Mouse (Mus musculus): ENCODE data around the gene 4930562C15Rik. TPM values are rescaled to one million over a fixed set of nuclear protein-coding genes. Genes with fewer than 3 reads are reported as not detected.
"Not testable (repeated sequence)": the region's sequence is repeated elsewhere in the genome, so short reads cannot be mapped to it uniquely, and the experiment has no call there.

4930562C15Rik gene
- 0.53 and 0.63 TPM in 2 replicates for polyA plus RNA-seq (2016; fragmentation: Nextera tagmentation; extraction: Ambion mirVana)

DNA sequence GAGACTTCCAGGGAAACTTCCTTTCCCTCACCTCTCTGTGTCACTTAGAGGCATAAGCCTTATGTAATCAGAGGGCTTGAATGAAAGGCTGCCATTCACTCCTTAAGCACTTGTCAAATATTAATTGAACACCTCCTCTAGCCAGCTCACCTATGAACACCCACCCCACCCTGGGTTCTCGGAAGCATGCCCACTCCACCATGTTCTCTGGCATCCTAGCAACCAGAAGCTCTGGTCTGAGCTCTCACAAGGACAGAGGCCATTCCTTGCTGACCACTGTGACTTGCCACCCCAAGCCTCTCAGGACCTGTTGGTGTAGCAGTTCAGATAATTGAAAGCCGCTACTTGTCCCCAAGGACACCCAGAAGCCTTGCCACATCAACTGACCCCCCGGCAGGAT, at the start of gene 4930562C15Rik:
TSS of gene 4930562C15Rik (plus strand) at position 226 of the 400 bp plus-strand sequence.
- H3K36me3 ChIP-seq: no peaks in the 10 kb centered on the region
- no peaks in the 10 kb centered on the region for H3K9me3 ChIP-seq (replicated peaks)
- H3K27me3 ChIP-seq: no peaks in the 10 kb centered on the region
- H3K27ac ChIP-seq: no peak within 1 kb of the TSS
- no peak for ATAC-seq (ENCODE audit: low FRiP score)
- H3K4me1 ChIP-seq: no peaks in the 10 kb centered on the region
- H3K9ac ChIP-seq: no peak within 1 kb of the TSS
- no peak within 1 kb of the TSS for H3K4me3 ChIP-seq
- 84% methylated on average over 3 of the region's 3 CpGs for WGBS
- no peak within 1 kb of the TSS for H3K4me2 ChIP-seq (replicated peaks)

DNA sequence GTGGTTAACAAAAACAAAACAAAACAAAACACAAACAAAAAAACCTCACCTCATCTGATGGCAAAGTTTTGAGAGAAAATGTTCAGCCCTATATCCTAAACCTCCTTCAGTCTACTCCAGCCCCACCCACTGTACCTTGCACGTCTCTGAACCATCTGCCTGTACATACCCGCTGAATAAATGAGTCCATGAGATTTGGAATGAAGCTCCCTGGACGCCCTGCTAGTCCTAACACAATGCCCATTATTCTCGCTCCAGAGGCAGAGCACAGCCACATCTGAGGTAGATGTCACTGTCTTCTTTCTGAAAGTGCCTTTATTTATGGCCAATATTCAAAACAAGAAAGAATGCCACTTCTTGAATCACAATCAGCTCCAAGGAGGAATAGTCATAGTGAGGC, 49.5 kb upstream of the 4930562C15Rik start:
- WGBS: 36% methylated on average over 4 of the region's 4 CpGs

DNA sequence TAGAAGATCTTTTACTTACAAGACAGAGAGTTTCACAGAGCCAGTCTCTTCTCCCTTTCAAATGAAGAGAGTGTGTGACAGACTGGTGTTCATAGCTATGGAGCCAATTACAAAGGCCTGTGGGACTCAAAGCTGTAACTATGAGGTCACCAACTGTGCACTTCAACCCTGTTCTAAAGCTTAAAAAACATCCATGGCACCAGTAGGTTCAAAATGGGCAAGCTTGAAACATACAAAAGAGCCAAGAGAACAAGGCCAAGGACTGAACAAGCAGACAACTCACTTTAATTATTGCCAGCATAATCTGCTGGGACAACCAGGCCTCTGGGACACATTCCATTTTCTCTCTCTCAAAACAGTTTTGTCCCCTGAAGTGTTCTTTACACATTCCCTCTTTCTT, 47.0 kb upstream of the 4930562C15Rik start:
- Histone ChIP-seq H3K27ac (no peak overlapping the region), H3K4me2 (replicated peaks) (peak overlapping the region; percentile 57), H3K4me3 (no peak overlapping the region), H3K9me3 (replicated peaks) (no peaks in the 10 kb centered on the region), H3K27me3 (no peaks in the 10 kb centered on the region), H3K36me3 (no peaks in the 10 kb centered on the region), H3K4me1 (peaks cover 35% of the 10 kb centered on the region), H3K9ac (no peak overlapping the region)
- no peak for ATAC-seq (ENCODE audit: low FRiP score)

More for the DNA sequence above, 49.5 kb upstream of the 4930562C15Rik start:
- Histone ChIP-seq H3K9me3 (replicated peaks) (no peaks in the 10 kb centered on the region), H3K4me2 (replicated peaks) (no peak overlapping the region), H3K27ac (no peak overlapping the region), H3K4me1 (peaks cover 35% of the 10 kb centered on the region), H3K27me3 (no peaks in the 10 kb centered on the region), H3K36me3 (no peaks in the 10 kb centered on the region), H3K4me3 (no peak overlapping the region), H3K9ac (peak overlapping the region; percentile 10; the same call in 1 of the 2 replicates)
- ATAC-seq (ENCODE audit: low FRiP score): no peak

DNA sequence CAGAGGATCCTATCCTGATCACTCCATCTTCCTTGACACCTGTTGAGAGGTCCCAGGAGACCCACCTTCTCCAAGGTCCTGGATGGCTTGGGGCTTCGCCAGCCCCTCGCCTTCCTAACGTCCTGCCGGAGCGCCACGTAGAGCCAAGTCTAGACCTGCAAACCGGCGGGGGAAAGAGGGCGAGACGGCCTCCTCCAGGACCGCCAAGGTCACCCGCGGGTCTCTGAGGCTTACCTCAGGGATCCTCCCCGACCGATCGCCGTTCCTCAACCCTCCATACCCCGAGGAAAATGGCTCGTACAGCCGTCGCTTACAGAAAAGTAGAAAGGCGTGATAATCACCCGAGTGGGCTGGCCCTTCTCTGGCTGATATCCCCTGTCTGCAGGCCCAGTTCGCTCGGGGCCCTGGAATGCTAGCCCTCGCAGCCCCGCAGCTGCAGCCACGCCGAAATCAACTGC, 45.9 kb upstream of the 4930562C15Rik start:
- under 1% methylated on average over 29 of the region's 29 CpGs for WGBS
- H3K4me2 ChIP-seq (replicated peaks): peak overlapping the region; percentile 57
- no peaks in the 10 kb centered on the region for H3K27me3 ChIP-seq
- H3K4me1 ChIP-seq: peaks cover 34% of the 10 kb centered on the region
- H3K9ac ChIP-seq: peak overlapping the region; percentile 68
- H3K36me3 ChIP-seq: no peaks in the 10 kb centered on the region
- H3K9me3 ChIP-seq (replicated peaks): no peaks in the 10 kb centered on the region
- peak; percentile 68 for ATAC-seq (ENCODE audit: low FRiP score)
- peak overlapping the region; percentile 54 for H3K4me3 ChIP-seq
- peak overlapping the region; percentile 97 for H3K27ac ChIP-seq

DNA sequence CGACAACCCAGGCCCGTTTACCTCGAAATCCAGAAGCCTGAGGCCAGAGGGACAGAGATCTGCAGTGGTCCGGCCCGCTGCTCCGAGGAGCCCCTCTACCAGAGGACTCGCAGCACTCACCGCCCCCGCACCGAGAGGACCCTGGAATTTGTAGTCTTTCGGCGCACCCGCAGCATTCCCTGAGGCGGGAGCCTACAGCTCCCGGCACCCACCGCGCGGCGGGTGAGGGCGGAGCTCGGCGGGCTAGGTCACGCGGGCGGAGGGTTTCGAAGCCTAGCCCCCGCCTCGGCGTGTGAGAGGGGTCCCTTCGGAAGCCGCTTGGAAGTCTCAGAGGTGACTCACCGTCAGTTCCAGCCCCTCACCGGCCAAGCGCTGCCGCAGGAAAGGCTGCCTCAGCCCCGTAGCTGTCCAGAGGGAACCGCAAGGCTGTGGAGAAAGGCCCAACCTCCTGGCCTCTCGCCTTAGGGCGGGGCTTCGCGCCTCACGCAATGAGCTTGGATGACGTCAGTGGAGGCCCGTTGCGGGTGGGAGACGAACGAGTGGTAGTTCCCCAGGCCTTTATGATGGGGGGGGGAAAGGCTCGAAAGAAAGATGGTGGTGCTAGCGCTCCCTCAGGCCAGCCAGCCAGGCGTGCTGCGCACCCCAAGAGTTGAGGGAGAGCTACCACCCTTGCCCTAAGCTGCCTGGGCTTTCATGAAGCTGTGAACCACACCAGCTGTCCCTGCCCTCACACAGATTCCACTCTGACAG, 45.2 kb upstream of the 4930562C15Rik start, which contains the start of gene Cdip1:
TSS of gene Cdip1 (minus strand) at position 483 of the 750 bp plus-strand sequence.
- Histone ChIP-seq H3K4me1 (peaks cover 33% of the 10 kb centered on the region), H3K27ac (peak within 1 kb of the TSS; percentile 97), H3K36me3 (no peaks in the 10 kb centered on the region), H3K4me3 (peak within 1 kb of the TSS; percentile 54), H3K4me2 (replicated peaks) (peak within 1 kb of the TSS; percentile 57), H3K27me3 (no peaks in the 10 kb centered on the region), H3K9me3 (replicated peaks) (no peaks in the 10 kb centered on the region), H3K9ac (peak within 1 kb of the TSS; percentile 68)
- WGBS: under 1% methylated on average over 51 of the region's 51 CpGs
- peak; percentile 99 for ATAC-seq (ENCODE audit: low FRiP score)

DNA sequence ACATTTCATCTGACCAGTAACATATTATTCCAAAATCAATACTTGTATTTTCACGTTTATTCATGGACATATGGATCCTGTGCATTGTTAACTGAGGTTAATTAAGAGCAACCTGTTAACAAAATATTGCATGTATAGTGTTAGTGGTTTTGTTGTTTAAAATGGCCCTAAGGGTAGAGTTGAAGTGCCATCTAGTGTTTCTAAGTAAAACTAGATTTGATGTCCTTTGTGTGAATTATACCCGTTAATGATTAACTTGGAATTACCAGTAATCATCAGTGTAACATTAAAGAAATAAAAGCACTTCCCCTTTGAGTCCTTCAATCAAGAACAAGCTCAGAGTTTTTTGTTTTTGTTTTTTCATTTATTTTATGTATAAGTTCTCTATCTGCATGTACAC, 43.9 kb upstream of the 4930562C15Rik start:
- Histone ChIP-seq H3K4me1 (peaks cover 25% of the 10 kb centered on the region), H3K4me2 (replicated peaks) (no peak overlapping the region), H3K9ac (no peak overlapping the region), H3K27me3 (no peaks in the 10 kb centered on the region), H3K36me3 (no peaks in the 10 kb centered on the region), H3K9me3 (replicated peaks) (no peaks in the 10 kb centered on the region), H3K4me3 (no peak overlapping the region), H3K27ac (no peak overlapping the region)
- no peak for ATAC-seq (ENCODE audit: low FRiP score)
- 74% methylated on average over 2 of the region's 2 CpGs for WGBS

DNA sequence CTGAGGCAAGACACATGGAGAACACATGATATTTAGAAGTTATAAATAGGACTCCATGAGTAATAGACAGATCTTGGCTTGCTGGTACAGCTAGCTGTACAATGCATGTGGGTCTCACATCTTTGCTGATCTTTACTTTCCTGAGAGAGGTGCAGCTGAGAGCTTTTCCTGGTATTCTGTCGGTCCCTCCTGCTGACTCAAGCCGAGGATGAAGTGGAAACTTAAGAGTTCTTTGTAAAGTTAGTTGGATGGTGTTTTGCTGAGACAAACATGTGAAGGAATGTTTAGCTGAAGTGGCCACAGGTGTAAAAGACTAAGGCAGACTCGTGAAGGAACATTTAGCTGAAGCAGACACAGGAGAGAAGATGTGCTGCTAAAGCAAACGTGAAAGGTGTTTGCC, 38.6 kb upstream of the 4930562C15Rik start:
- no peak overlapping the region for H3K9ac ChIP-seq
- H3K4me2 ChIP-seq (replicated peaks): no peak overlapping the region
- H3K4me1 ChIP-seq: no peaks in the 10 kb centered on the region
- no peak overlapping the region for H3K4me3 ChIP-seq
- no peaks in the 10 kb centered on the region for H3K27me3 ChIP-seq
- 0 out of 2 replicates have a peak, but pooled peaks cover 4% of the 10 kb centered on the region for H3K9me3 ChIP-seq (replicated peaks)
- ATAC-seq (ENCODE audit: low FRiP score): no peak
- no peaks in the 10 kb centered on the region for H3K36me3 ChIP-seq
- H3K27ac ChIP-seq: no peak overlapping the region
- WGBS: 81% methylated on average over 4 of the region's 4 CpGs

DNA sequence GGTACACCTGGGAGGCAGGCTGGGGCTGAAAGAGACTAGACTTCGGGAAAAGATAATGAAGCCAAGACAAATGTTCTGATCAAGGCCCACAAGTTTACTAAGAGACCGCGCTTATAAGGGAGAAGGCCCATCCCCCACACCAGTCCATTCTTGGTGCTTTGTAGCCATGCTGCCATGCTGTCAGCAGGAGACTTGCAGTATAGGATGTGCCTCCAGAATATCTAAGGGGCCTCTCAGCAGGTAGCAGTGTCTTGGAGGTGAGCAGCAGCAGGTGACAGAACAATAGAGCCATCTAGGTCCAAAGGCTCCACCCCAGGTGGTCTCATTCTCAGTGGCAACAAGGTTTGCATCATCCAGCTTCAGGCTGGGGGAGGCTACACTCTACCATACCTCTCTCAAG, 16.9 kb upstream of the 4930562C15Rik start:
- peaks cover 7% of the 10 kb centered on the region for H3K9me3 ChIP-seq (replicated peaks)
- H3K9ac ChIP-seq: no peak overlapping the region
- H3K4me3 ChIP-seq: no peak overlapping the region
- H3K36me3 ChIP-seq: no peaks in the 10 kb centered on the region
- no peaks in the 10 kb centered on the region for H3K4me1 ChIP-seq
- H3K4me2 ChIP-seq (replicated peaks): no peak overlapping the region
- no peak overlapping the region for H3K27ac ChIP-seq
- ATAC-seq (ENCODE audit: low FRiP score): no peak
- 85% methylated on average over 3 of the region's 3 CpGs for WGBS
- H3K27me3 ChIP-seq: no peaks in the 10 kb centered on the region

DNA sequence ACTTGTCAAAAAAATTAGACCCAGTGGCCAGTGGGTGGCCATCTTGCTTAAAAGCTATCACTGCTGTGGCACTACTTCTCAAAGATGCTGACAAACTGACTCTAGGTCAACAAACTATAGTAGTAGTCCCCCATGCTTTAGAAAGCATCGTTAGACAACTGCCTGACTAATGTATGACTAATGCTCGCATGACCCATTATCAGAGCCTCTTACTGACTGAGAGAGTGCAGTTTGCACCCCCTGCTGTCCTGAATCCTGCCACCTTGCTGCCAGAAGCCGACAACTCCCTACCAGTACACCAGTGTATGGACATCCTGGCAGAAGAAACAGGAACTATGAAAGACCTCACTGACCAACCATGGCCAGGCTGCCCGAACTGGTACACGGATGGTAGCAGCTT, 10.8 kb upstream of the 4930562C15Rik start:
- not testable (repeated sequence) for H3K27me3 ChIP-seq; ATAC-seq (ENCODE audit: low FRiP score); H3K36me3 ChIP-seq; H3K9me3 ChIP-seq (replicated peaks); H3K4me1 ChIP-seq; H3K27ac ChIP-seq; H3K4me3 ChIP-seq; H3K9ac ChIP-seq; H3K4me2 ChIP-seq (replicated peaks)
- WGBS: 87% methylated on average over 5 of the region's 5 CpGs

DNA sequence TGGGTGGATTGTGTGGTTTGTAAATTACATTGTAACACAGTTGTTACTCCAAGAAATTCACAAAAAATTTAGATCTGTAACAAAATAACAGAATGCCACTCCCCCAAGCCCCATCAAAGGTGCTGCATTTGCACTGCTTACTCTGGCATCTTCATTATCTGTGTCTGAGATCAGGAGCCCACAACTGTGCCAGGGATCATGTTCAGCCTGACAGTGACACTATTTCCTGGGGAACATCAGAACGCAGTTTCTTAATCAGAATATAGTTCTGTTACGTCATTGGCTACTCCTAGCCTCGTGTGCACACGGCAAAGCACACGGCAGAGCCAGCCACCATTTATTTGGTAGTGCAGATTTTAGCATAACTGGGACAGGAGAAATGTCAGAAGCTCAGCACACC, 7.6 kb upstream of the 4930562C15Rik start:
- no peak for ATAC-seq (ENCODE audit: low FRiP score)
- no peaks in the 10 kb centered on the region for H3K36me3 ChIP-seq
- WGBS: 90% methylated on average over 5 of the region's 5 CpGs
- no peaks in the 10 kb centered on the region for H3K27me3 ChIP-seq
- H3K4me1 ChIP-seq: no peaks in the 10 kb centered on the region
- no peak overlapping the region for H3K4me3 ChIP-seq
- H3K9me3 ChIP-seq (replicated peaks): no peaks in the 10 kb centered on the region
- no peak overlapping the region for H3K4me2 ChIP-seq (replicated peaks)
- no peak overlapping the region for H3K9ac ChIP-seq
- no peak overlapping the region for H3K27ac ChIP-seq

DNA sequence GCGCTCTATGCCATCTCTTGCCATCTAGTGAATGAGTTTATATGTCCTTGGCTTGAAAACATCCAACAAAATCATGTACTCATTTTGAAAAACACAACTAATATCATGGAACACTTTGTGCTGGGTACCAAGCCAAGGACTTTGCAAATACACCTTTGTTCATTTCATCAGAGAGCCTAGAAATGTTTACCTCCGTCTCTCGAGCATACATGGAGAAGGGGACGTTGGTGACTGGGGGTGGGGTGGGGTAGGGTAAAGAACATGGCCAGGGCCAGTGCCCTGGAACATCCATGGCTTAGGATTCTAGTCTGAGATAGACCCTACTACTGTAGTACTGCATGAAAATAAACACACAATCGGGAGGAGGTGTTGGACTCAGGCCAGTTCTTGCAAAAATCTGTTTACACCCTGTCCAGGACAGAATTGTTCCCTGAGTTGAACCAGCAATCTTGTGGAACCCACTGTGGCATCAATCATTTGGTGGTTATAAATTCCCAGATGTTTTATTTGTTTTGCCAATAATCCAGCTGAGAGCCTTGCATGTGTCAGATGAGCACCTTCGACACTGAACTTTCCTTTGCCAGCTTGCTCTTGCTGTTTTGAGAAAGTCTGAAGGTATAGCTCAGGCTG, 5.8 kb upstream of the 4930562C15Rik start:
- no peak overlapping the region for H3K4me2 ChIP-seq (replicated peaks)
- 89% methylated on average over 6 of the region's 6 CpGs for WGBS
- H3K36me3 ChIP-seq: no peaks in the 10 kb centered on the region
- H3K9me3 ChIP-seq (replicated peaks): no peaks in the 10 kb centered on the region
- no peak overlapping the region for H3K27ac ChIP-seq
- no peaks in the 10 kb centered on the region for H3K27me3 ChIP-seq
- no peak for ATAC-seq (ENCODE audit: low FRiP score)
- no peak overlapping the region for H3K9ac ChIP-seq
- H3K4me3 ChIP-seq: no peak overlapping the region
- H3K4me1 ChIP-seq: no peaks in the 10 kb centered on the region

DNA sequence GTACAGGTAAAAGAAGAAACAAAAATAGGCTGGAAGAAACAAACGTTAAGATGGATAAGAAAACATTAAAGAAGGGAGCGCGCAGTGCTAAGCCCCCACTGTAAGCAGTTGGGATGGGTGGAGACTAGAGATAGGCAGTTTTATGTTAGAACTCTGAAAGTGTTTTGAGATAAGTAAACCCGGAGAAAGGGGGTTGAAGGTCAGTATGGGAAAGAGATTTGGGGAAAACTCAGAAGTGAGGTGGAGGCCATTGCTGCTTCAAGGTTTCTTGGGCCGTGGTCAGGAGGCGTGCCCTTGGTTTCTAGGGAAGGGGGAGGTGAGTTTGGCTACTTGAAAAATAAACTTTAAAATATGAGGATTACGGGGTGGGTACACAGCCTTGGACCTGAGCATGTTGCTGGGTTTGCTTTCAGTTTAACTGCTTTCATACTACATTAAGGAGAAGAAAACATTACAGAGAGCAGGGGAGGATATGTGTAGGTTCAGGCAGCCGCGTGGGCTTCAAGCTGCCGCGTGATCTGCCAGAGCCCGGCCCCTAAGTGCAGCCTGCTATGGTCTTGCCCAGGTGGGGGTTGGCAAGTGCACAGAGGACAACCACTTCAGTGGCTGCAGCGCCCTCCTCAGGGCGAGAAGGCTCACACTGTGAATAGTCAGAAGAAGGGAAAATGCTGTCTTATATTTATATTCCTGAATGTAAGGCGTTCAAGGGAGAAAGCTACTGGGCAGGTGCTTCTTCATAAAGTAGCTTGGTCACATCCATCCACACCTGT, 3.4 kb upstream of the 4930562C15Rik start:
- Histone ChIP-seq H3K9ac (no peak overlapping the region), H3K4me2 (replicated peaks) (no peak overlapping the region), H3K9me3 (replicated peaks) (no peaks in the 10 kb centered on the region), H3K4me1 (no peaks in the 10 kb centered on the region), H3K36me3 (no peaks in the 10 kb centered on the region), H3K27ac (no peak overlapping the region), H3K27me3 (no peaks in the 10 kb centered on the region), H3K4me3 (no peak overlapping the region)
- WGBS: 72% methylated on average over 15 of the region's 15 CpGs
- no peak for ATAC-seq (ENCODE audit: low FRiP score)

Measured in hindbrain, embryonic 12.5 days (tissue).